Mouse (Mus musculus) adrenal gland, adult 10 weeks (tissue): ENCODE data around the gene Bri3bp. TPM values are rescaled to one million over a fixed set of nuclear protein-coding genes. Genes with fewer than 3 reads are reported as not detected.

ENCODE experiments used
- polyA plus RNA-seq: library from polyadenylated mRNA; stranded (reverse); fragments of 350-450 nt; fragmentation: Illumina TruSeq; extraction: RNeasy Lipid Tissue Mini Kit (QIAGEN cat#74804); gene quantifications from one replicate; pipeline ENCODE4 v1.2.3, GENCODE M21; 2014; ENCODE audit warnings: low read depth, low replicate concordance

The Bri3bp gene
- polyA plus RNA-seq: 12.8 TPM

GRCm38 (mm10) chr5:125441234-125442114 lies at the start of gene Bri3bp:
Bri3bp (plus strand) TSS chr5:125441568.

GRCm38 (mm10) chr5:125433793-125434337 lies 7.5 kb upstream of the Bri3bp start, which contains the start of gene Dhx37:
Dhx37 (minus strand) TSS chr5:125434121.

GRCm38 (mm10) chr5:125475601-125476285 lies 34.4 kb downstream of the Bri3bp start, which contains the start of gene Aacs:
Aacs (plus strand) TSS chr5:125475814.

Other genes starting within 250 kb of the Bri3bp start
- gene Scarb1, start 100.5 kb upstream of the Bri3bp start, polyA plus RNA-seq: 187 TPM
- gene Gm10382, start 52.2 kb upstream of the Bri3bp start, polyA plus RNA-seq: not detected
- gene Ubc, start 51.4 kb upstream of the Bri3bp start, polyA plus RNA-seq: 33.1 TPM
- gene Dhx37, start 7.4 kb upstream of the Bri3bp start, polyA plus RNA-seq: 8.5 TPM
- gene Aacs, start 34.2 kb downstream of the Bri3bp start, polyA plus RNA-seq: 4.7 TPM
- gene Tmem132b, start 90.2 kb downstream of the Bri3bp start, polyA plus RNA-seq: 4.1 TPM